Mouse (Mus musculus) megakaryocyte, adult 5-6 weeks (primary cell): Measurements from ENCODE around the gene Gm45716. TPM values are rescaled to one million over a fixed set of nuclear protein-coding genes. Genes with fewer than 3 reads are reported as not detected.
"Not testable (repeated sequence)": the region's sequence is repeated elsewhere in the genome, so short reads cannot be mapped to it uniquely, and the experiment has no call there.

ENCODE experiments used
- ATAC-seq: 2 replicates; pipeline ENCODE4 v1.8.0; 2016; ENCODE audit warnings: mild to moderate bottlenecking, inconsistent platforms; ENCODE audit not compliant: poor library complexity, severe bottlenecking
- total RNA-seq, 2 experiments: library from RNA; stranded (forward) in 1 of 2; stranded (reverse) in 1 of 2; fragments of 153-499, 151-499 nt in 1 of 2; fragments of 221-1000, 200-1000 nt in 1 of 2; gene quantifications; 2 replicates each; pipeline versions ENCODE4 v1.2.3 to v1.2.4; 2015 to 2017

The Gm45716 gene
- total RNA-seq, 2 experiments from 2014 or later, result 4.8 to 5.6 TPM

DNA sequence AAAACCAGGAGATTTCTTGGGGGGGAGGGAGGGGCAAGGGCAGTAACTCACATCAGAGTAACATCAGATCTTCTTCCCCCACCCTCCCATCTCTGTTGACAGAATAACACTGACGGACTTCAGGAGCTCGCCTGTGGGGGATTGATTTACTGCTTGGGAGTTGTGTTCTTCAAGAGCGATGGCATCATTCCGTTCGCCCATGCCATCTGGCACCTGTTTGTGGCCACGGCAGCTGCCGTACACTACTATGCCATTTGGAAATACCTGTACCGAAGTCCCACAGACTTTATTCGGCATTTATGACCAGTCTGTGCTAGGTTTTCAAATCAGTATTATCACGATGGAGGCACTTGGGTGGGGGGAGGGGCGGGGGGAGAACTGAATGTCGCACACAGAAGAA is 89.1 kb downstream of the Gm45716 start:
- no peak for ATAC-seq

DNA sequence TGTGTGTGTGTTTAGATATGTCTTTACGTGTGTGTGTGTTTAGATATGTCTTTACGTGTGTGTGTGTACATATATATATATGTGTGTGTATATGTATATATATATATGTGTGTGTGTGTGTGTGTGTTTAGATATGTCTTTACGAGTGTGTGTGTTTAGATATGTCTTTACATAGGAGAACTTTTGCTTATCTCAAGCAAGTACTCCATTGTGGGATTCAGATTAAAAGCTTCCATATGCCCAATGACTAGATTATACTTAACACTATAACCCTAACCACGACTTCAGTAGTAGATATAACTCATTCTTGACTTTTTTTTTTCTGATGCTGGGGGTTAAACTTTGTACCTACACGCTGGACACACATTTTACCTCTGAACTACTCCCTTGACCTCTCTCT is 92.6 kb downstream of the Gm45716 start:
- ATAC-seq, result no peak

DNA sequence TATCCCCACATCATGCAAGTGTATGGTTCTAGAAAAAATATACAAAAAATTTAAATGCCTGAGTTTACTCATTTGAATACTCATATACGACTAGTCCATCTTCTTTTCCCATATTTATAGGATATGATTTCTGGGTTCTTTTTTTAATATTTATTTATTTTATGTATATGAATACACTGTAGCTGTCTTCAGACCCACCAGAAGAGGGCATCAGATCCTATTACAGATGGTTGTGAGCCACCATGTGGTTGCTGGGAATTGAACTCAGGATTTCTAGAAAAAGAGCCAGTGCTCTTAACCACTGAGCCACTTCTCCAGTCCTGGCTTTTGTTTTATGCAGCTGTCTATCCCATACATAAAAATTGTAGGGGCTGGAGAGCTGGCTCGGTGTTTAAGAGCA is 94.5 kb downstream of the Gm45716 start:
- ATAC-seq, result not testable (repeated sequence)

DNA sequence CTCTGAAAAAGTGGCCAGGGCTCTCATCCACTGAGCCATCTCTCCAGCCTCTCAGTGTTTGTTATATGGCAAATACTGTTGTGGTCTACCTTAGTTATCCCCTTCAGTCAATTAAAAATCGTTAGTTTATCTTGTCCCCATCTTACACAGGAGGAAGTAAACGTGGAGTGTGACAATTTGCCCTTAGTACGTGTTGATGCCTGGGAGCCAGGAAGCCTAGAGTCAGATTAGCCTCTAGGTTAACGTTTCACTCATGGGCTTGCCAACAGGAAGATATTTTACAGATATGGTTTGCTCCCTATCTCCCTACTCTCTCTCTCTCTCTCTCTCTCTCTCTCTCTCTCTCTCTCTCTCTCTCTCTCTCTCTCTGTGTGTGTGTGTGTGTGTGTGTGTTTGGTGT is 95.7 kb downstream of the Gm45716 start:
- ATAC-seq, result no peak

DNA sequence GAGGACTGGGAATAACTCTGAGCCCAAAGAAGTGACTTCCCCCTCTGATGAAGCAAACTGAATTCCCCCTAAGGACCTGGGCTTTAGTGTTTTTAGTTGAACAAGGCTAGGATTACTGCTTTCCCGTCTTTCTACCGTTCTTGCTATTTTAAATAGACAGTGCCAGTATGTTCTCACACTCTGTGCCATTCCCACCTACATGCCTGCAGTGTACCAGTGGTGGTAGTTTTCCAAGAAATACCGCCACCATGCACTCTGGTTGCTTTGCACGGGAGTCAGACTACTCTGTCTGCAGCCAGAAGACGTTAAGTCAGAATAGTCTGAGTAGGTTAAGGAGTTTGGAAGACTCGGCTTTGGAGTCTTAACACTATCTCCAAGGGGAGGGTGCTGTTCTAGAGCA is 96.1 kb downstream of the Gm45716 start:
- ATAC-seq, result no peak

DNA sequence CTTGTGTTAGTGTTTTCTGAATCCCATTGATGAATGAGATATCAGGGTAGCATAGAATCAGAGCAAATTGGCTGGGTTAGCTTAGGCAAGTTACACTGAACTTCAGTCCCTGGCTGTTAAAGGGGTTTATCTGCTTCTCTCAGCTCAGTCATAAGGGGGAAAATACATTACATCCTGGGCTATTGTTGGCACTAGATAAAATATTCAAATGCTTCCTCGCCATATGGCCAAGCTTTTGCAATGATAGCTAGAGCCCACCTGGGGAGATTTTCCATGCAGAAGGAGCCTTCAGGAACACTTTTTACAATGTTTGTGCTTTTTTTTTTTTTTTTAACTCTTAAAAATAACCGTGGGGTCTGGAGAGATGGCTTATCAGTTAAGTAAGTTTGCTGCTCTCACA is 96.6 kb downstream of the Gm45716 start:
- ATAC-seq, result no peak

DNA sequence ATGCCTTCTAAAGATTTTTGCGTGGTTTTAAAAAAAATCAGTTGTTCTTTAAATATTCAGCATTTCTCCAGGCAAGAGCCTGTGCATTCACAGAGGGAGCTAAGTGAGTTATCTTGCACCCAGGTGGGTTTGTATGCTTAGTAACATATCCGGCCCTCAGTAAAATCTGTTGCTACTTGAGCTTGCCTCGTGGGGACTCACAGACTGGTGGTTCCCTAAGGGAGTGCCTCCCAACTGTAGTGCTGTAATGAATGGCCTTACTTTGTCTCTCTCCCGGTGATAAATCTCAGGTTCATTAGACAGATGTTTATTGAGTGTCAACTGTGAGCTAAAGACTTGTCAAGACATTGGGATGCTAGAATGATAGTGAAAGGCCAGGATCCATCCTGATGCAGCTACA is 97.1 kb downstream of the Gm45716 start:
- no peak for ATAC-seq

DNA sequence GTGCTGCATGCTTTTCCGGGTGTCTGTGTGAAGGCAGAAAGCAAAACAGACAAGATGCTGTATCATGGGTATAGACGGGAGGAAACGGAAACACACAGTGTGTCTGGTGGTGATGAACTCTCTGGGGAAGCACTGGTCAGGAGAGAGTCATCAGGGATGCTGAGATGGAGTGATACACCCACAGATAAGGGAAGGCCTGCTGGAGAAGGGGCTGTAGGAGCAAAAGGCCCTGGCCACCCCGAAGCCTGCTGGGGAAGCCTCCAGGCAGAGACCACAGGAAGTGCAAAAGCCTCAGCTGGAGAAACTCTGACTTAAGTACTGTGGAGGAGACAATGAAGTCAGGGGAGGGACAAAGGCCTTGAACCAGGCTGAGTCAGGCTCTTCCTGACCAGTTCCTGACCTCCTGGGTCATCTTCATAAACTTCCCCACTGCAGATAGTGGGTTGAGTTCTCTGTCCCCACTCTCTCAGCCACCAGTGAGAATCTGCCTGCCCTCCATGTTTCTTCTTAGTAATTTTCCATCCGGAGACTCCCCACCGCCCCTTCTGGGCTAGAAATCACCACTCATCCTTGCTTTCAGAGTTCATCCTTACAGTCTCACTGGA is 99.2 kb downstream of the Gm45716 start:
- ATAC-seq, result no peak

DNA sequence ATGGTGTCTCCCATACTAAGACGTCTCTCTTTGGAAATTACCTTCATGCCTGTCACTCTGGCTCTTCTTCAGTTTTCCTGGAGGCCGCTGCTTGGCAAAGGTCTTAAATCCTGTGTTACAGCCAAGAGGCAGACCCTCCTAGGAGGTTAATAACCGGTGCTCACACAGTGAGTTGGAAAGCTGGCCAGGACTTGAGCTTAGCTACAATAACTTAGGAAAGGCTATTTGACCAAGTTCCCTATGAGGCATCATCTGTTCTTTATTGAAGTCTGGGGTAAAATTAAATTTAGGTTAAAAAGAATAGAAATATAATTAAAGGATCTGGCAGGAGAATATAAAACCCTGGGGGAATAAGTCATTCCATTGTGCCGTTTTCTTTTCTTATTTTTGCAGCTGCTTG is 103.7 kb downstream of the Gm45716 start:
- ATAC-seq, result no peak

DNA sequence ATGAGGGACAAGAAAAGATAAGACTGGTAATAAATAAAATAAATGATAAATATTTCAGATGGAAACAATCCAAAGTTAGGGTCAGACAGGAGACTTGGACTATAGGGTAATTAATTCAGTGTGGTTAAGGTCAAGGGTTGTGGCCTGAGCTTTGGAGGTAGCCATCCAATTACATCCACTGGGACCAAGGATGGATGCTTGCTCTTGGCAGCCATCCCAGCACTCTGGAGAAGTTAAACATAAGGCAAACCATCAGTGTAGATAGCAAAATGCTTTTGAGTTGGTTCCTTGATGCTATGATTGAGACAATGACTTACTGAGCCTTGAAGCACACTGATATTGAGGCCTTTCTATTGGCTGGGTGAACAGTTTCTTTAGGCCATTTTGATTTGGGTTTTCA is 105.3 kb downstream of the Gm45716 start:
- ATAC-seq, result no peak

DNA sequence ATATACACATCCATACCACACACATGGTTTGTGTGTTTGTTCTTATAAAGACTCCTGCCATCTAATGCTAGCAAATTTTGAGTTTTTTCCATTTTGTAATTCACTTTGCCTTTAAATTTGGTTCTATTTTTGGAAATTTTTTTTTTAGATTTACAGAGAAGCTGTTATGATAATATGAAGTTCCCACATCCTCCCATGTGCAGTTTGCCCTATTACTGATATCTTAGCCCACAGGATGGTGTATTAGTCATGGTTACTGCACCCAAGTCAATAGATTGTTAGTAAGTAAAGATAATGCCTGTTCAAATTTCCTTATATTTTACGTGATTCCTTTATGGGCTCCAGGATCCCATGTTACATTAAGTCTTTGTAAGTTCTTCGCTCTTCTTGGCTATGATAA is 107.1 kb downstream of the Gm45716 start:
- ATAC-seq, result no peak

Other genes with a start within 250 kb of the Gm45716 start
- 7.2 and 9.7 TPM in 2 replicates for gene Pctp, start 184.8 kb upstream of the Gm45716 start, total RNA-seq (2015)
- 15.3 and 17.7 TPM in 2 replicates for gene Pctp, start 184.8 kb upstream of the Gm45716 start, total RNA-seq (2017)
- gene Tmem100, start 157.3 kb upstream of the Gm45716 start, total RNA-seq (2015), result 0.36 TPM in 1 of 2 replicates, not detected in the other
- not detected in 2 replicates for gene Tmem100, start 157.3 kb upstream of the Gm45716 start, total RNA-seq (2017)
- 13.9 and 14.5 TPM in 2 replicates for gene Mmd, start 61.8 kb downstream of the Gm45716 start, total RNA-seq (2015)
- gene Mmd, start 61.8 kb downstream of the Gm45716 start, total RNA-seq (2017), result 10.7 and 11.1 TPM in 2 replicates
- gene Hlf, start 203.2 kb downstream of the Gm45716 start, total RNA-seq (2015), result 0.22 and 0.73 TPM in 2 replicates
- gene Hlf, start 203.2 kb downstream of the Gm45716 start, total RNA-seq (2017), result 0.07 and 0.37 TPM in 2 replicates